Mouse (Mus musculus): ENCODE data around the gene Mpp6.

Gene Mpp6

GRCm38 (mm10) chr6:50159842-50160241 lies 49.8 kb downstream of the Mpp6 start:
- no peak for DNase-seq

GRCm38 (mm10) chr6:50163013-50163412 lies 53.0 kb downstream of the Mpp6 start:
- DNase-seq = no peak

- no peak for DNase-seq
These were observed 58.8 kb downstream of the Mpp6 start for GRCm38 (mm10) chr6:50168821-50169220.

GRCm38 (mm10) chr6:50169771-50170170 lies 59.7 kb downstream of the Mpp6 start:
- DNase-seq = no peak

GRCm38 (mm10) chr6:50175736-50176135 lies 65.7 kb downstream of the Mpp6 start:
- no peak for DNase-seq

- peak; percentile 30 for DNase-seq
These were observed 70.1 kb downstream of the Mpp6 start for GRCm38 (mm10) chr6:50180189-50180588.

GRCm38 (mm10) chr6:50187955-50188354 lies 77.9 kb downstream of the Mpp6 start:
- no peak for DNase-seq

- no peak for DNase-seq
These were observed 79.3 kb downstream of the Mpp6 start for GRCm38 (mm10) chr6:50189376-50189775.

GRCm38 (mm10) chr6:50191605-50192004 lies 81.6 kb downstream of the Mpp6 start:
- no peak for DNase-seq

- DNase-seq = no peak
These were observed 82.1 kb downstream of the Mpp6 start for GRCm38 (mm10) chr6:50192169-50192568.

GRCm38 (mm10) chr6:50192822-50193221 lies 82.8 kb downstream of the Mpp6 start:
- DNase-seq = no peak

GRCm38 (mm10) chr6:50193851-50194250 lies 83.8 kb downstream of the Mpp6 start:
- no peak for DNase-seq

- no peak for DNase-seq
These were observed 94.3 kb downstream of the Mpp6 start for GRCm38 (mm10) chr6:50204356-50204755.

GRCm38 (mm10) chr6:50205093-50205492 lies 95.1 kb downstream of the Mpp6 start:
- no peak for DNase-seq

- no peak for DNase-seq
These were observed 104.8 kb downstream of the Mpp6 start for GRCm38 (mm10) chr6:50214711-50215372.

- DNase-seq = peak; percentile 66
These were observed 105.3 kb downstream of the Mpp6 start for GRCm38 (mm10) chr6:50215373-50215745.

- DNase-seq = no peak
These were observed 105.9 kb downstream of the Mpp6 start for GRCm38 (mm10) chr6:50215986-50216385.

- DNase-seq = no peak
These were observed 108.6 kb downstream of the Mpp6 start for GRCm38 (mm10) chr6:50218628-50219027.

GRCm38 (mm10) chr6:50219066-50219465 lies 109.0 kb downstream of the Mpp6 start:
- no peak for DNase-seq

GRCm38 (mm10) chr6:50220863-50221262 lies 110.8 kb downstream of the Mpp6 start:
- DNase-seq = peak; percentile 53

- DNase-seq = no peak
These were observed 112.3 kb downstream of the Mpp6 start for GRCm38 (mm10) chr6:50222351-50222750.

GRCm38 (mm10) chr6:50222986-50223385 lies 112.9 kb downstream of the Mpp6 start:
- DNase-seq = no peak

- DNase-seq = no peak
These were observed 113.6 kb downstream of the Mpp6 start for GRCm38 (mm10) chr6:50223606-50224005.

GRCm38 (mm10) chr6:50225232-50225631 lies 115.2 kb downstream of the Mpp6 start:
- DNase-seq = no peak

GRCm38 (mm10) chr6:50228180-50228579 lies 118.1 kb downstream of the Mpp6 start:
- no peak for DNase-seq
